Mouse (Mus musculus) MEL (cell line): ENCODE measurements at regions not wholly inside any gene's neighbourhood (a gene's known extent, or its start where the extent isn't known, plus 50 kb on each side); places are given as distances from the start of the nearest gene placed in this dataset.

Experiments
- DNase-seq: peaks from one replicate; pipeline ENCODE4 v3.0.0; 2011; ENCODE audit warnings: low read depth, low spot score
- H3K27ac ChIP-seq: 2 replicates; pipeline ENCODE4 v1.5.1; 2012; ENCODE audit warnings: low read depth, mild to moderate bottlenecking, control low read depth, low read length, moderate library complexity; ENCODE audit not compliant: control insufficient read depth
- H3K27me3 ChIP-seq, 2 experiments: fragments of 150-350 bp in 1 of 2; sonication (generic) in 1 of 2; 2 replicates each; pipeline ENCODE4 v1.6.1; 2012; ENCODE audit warnings: low read length in 2 of 2, mild to moderate bottlenecking in 2 of 2, improper control_type of control experiment in 1 of 2, moderate library complexity in 1 of 2; ENCODE audit not compliant: insufficient read depth in 2 of 2, control insufficient read depth in 1 of 2
- H3K36me3 ChIP-seq, 2 experiments: 2 replicates each; pipeline ENCODE4 v1.6.1; 2012 to 2014; ENCODE audit warnings: low read length in 2 of 2, improper control_type of control experiment in 1 of 2, inconsistent platforms in 1 of 2, mild to moderate bottlenecking in 1 of 2; ENCODE audit not compliant: insufficient read depth in 2 of 2, control insufficient read depth in 1 of 2
- H3K4me1 ChIP-seq, 2 experiments: fragments of 150-350 bp in 1 of 2; sonication (generic) in 1 of 2; 2 replicates each; pipeline ENCODE4 v1.6.1; 2012; ENCODE audit warnings: low read length in 2 of 2, improper control_type of control experiment in 1 of 2, mild to moderate bottlenecking in 1 of 2; ENCODE audit not compliant: insufficient read depth in 2 of 2, control insufficient read depth in 1 of 2
- H3K4me3 ChIP-seq, 2 experiments: fragments of 150-350 bp in 1 of 2; sonication (generic) in 1 of 2; 2 replicates each; pipeline ENCODE4 v1.5.1; 2012; ENCODE audit warnings: low read depth in 2 of 2, low read length in 2 of 2, mild to moderate bottlenecking in 2 of 2, moderate library complexity in 2 of 2, control low read depth in 1 of 2, improper control_type of control experiment in 1 of 2; ENCODE audit not compliant: control insufficient read depth in 1 of 2, insufficient read depth in 1 of 2
- H3K79me2 ChIP-seq: 2 replicates; pipeline ENCODE4 v1.6.1; 2012; ENCODE audit warnings: mild to moderate bottlenecking, low read length, moderate library complexity; ENCODE audit not compliant: control insufficient read depth, poor library complexity, insufficient read depth
- H3K9ac ChIP-seq: 2 replicates; pipeline ENCODE4 v1.6.1; 2012; ENCODE audit warnings: low read depth, mild to moderate bottlenecking, control low read depth, low read length, moderate library complexity; ENCODE audit not compliant: control insufficient read depth, poor library complexity, severe bottlenecking
- H3K9me3 ChIP-seq: fragments of 150-350 bp; sonication (generic); replicated peaks from 2 replicates; pipeline ENCODE4 v1.6.1; 2012; ENCODE audit warnings: mild to moderate bottlenecking, low read length, improper control_type of control experiment, moderate library complexity; ENCODE audit not compliant: insufficient read depth
- BHLHE40 ChIP-seq: IDR thresholded peaks from 2 replicates; pipeline ENCODE4 v1.6.1; 2012; ENCODE audit warnings: low read depth, mild to moderate bottlenecking, inconsistent platforms, low read length, improper control_type of control experiment, borderline replicate concordance
- CHD1 ChIP-seq: IDR thresholded peaks from 2 replicates; pipeline ENCODE4 v1.6.1; 2012; ENCODE audit warnings: low read depth, mild to moderate bottlenecking, inconsistent platforms, low read length, improper control_type of control experiment
- CTCF ChIP-seq, 3 experiments: IDR thresholded peaks in 2 of 3; conservative IDR thresholded peaks in 1 of 3; 2 replicates each; pipeline ENCODE4 v1.5.1; 2011 to 2012; ENCODE audit warnings: low read length in 3 of 3, low read depth in 2 of 3, mild to moderate bottlenecking in 2 of 3, improper control_type of control experiment in 1 of 3, inconsistent platforms in 1 of 3, mixed read lengths in 1 of 3, moderate library complexity in 1 of 3; ENCODE audit not compliant: control insufficient read depth in 1 of 3, insufficient read depth in 1 of 3, poor library complexity in 1 of 3, severe bottlenecking in 1 of 3
- E2F4 ChIP-seq: IDR thresholded peaks from 2 replicates; pipeline ENCODE4 v1.6.1; 2011; ENCODE audit warnings: low read depth, low read length, improper control_type of control experiment, borderline replicate concordance
- EP300 ChIP-seq, 2 experiments: IDR thresholded peaks; 2 replicates each; pipeline ENCODE4 v1.6.1; 2011; ENCODE audit warnings: improper control_type of control experiment in 2 of 2, low read length in 2 of 2, low read depth in 1 of 2, mild to moderate bottlenecking in 1 of 2
- ETS1 ChIP-seq: IDR thresholded peaks from 2 replicates; pipeline ENCODE4 v1.6.1; 2012; ENCODE audit warnings: low read depth, mild to moderate bottlenecking, inconsistent platforms, low read length, improper control_type of control experiment, moderate library complexity
- GABPA ChIP-seq: IDR thresholded peaks from 2 replicates; pipeline ENCODE4 v1.6.1; 2012; ENCODE audit warnings: low read depth, mild to moderate bottlenecking, inconsistent platforms, low read length, improper control_type of control experiment, moderate library complexity
- GATA1 ChIP-seq: IDR thresholded peaks from 2 replicates; pipeline ENCODE4 v1.6.1; 2011; ENCODE audit warnings: low read depth, low read length, improper control_type of control experiment
- KAT2A ChIP-seq: conservative IDR thresholded peaks from 2 replicates; pipeline ENCODE4 v1.6.1; 2012; ENCODE audit warnings: low read depth, low read length, improper control_type of control experiment, inconsistent platforms
- MAFK ChIP-seq: IDR thresholded peaks from 2 replicates; pipeline ENCODE4 v1.6.1; 2011; ENCODE audit warnings: low read depth, mild to moderate bottlenecking, low read length, improper control_type of control experiment, borderline replicate concordance
- MYB ChIP-seq: IDR thresholded peaks from 2 replicates; pipeline ENCODE4 v1.6.1; 2011; ENCODE audit warnings: mild to moderate bottlenecking, low read depth, low read length, improper control_type of control experiment
- MYC ChIP-seq: IDR thresholded peaks from 2 replicates; pipeline ENCODE4 v1.6.1; 2011; ENCODE audit warnings: low read depth, mild to moderate bottlenecking, low read length, improper control_type of control experiment, moderate library complexity
- POLR2AphosphoS2 ChIP-seq: IDR thresholded peaks from 2 replicates; pipeline ENCODE4 v1.6.1; 2011; ENCODE audit warnings: low read length, improper control_type of control experiment
- POLR2AphosphoS5 ChIP-seq: IDR thresholded peaks from 2 replicates; pipeline ENCODE4 v1.6.1; 2012; ENCODE audit warnings: low read depth, borderline replicate concordance, mild to moderate bottlenecking, inconsistent platforms, low read length, moderate library complexity, mixed read lengths
- RAD21 ChIP-seq: IDR thresholded peaks from 2 replicates; pipeline ENCODE4 v1.6.1; 2011; ENCODE audit warnings: mild to moderate bottlenecking, low read depth, low read length, improper control_type of control experiment
- RCOR1 ChIP-seq: IDR thresholded peaks from 2 replicates; pipeline ENCODE4 v1.6.1; 2012; ENCODE audit warnings: low read depth, mild to moderate bottlenecking, inconsistent platforms, low read length, improper control_type of control experiment
- TAL1 ChIP-seq: IDR thresholded peaks from 2 replicates; pipeline ENCODE4 v1.6.1; 2012; ENCODE audit warnings: mild to moderate bottlenecking, inconsistent platforms, low read length, moderate library complexity, mixed read lengths
- USF1 ChIP-seq: IDR thresholded peaks from 2 replicates; pipeline ENCODE4 v1.6.1; 2014; ENCODE audit warnings: low read depth, mild to moderate bottlenecking, inconsistent platforms, low read length, improper control_type of control experiment, moderate library complexity
- ZMIZ1 ChIP-seq: IDR thresholded peaks from 2 replicates; pipeline ENCODE4 v1.6.1; 2012; ENCODE audit warnings: low read depth, mild to moderate bottlenecking, inconsistent platforms, low read length, improper control_type of control experiment, moderate library complexity

- H3K36me3 ChIP-seq, result no peaks in the 10 kb centered on the region
- H3K9ac ChIP-seq, result no peak overlapping the region
- no peaks in the 10 kb centered on the region for H3K79me2 ChIP-seq
- no peak for DNase-seq
- no peak overlapping the region for H3K27ac ChIP-seq
- no peak overlapping the region for H3K4me3 ChIP-seq
- H3K9me3 ChIP-seq, result no peaks in the 10 kb centered on the region
- H3K4me1 ChIP-seq, result no peaks in the 10 kb centered on the region
- TF ChIP-seq MAFK, result no peak
- no peak for TF ChIP-seq TAL1
- TF ChIP-seq POLR2AphosphoS5, result no peak
- no peak for TF ChIP-seq USF1
- TF ChIP-seq EP300 (IDR thresholded peaks at IDR 0.05; ENCODE audit: low read depth in 1 of 2, low read length in 2 of 2), result no peak
- no peak for TF ChIP-seq GABPA
- H3K27me3 ChIP-seq, result no peaks in the 10 kb centered on the region
These were observed 153.3 kb upstream of the Plekha5 start for GRCm38 (mm10) chr6:140270592-140270991.

- Histone ChIP-seq H3K9me3 (no peaks in the 10 kb centered on the region), H3K4me1 (no peaks in the 10 kb centered on the region), H3K79me2 (no peaks in the 10 kb centered on the region), H3K9ac (no peak overlapping the region), H3K36me3 (no peaks in the 10 kb centered on the region), H3K27ac (no peak overlapping the region), H3K4me3 (no peak overlapping the region), H3K27me3 (no peaks in the 10 kb centered on the region)
- no peak for TF ChIP-seq ETS1
- no peak for TF ChIP-seq CTCF (IDR thresholded peaks at IDR 0.05 in 2 of 3, conservative IDR thresholded peaks at IDR 0.05 in 1 of 3; ENCODE audit: control insufficient read depth in 1 of 3, insufficient read depth in 1 of 3, low read depth in 2 of 3, low read length in 3 of 3, poor library complexity in 1 of 3, severe bottlenecking in 1 of 3)
- no peak for TF ChIP-seq RAD21
- TF ChIP-seq ZMIZ1, result no peak
- no peak for TF ChIP-seq KAT2A
- no peak for TF ChIP-seq MYC
- no peak for TF ChIP-seq GATA1
- TF ChIP-seq POLR2AphosphoS2, result no peak
- TF ChIP-seq CHD1, result no peak
- no peak for TF ChIP-seq E2F4
- no peak for TF ChIP-seq RCOR1
- TF ChIP-seq MYB, result no peak
- TF ChIP-seq BHLHE40, result no peak
- no peak for DNase-seq
These were observed 155.4 kb upstream of the Plekha5 start for GRCm38 (mm10) chr6:140268315-140269070.
